Mouse (Mus musculus) inflammation-experienced regulatory T-cells, adult 16 weeks (primary cell): ENCODE results near the gene Dhx15. TPM values are rescaled to one million over a fixed set of nuclear protein-coding genes. Genes with fewer than 3 reads are reported as not detected.

ENCODE experiments used
- polyA plus RNA-seq: library from polyadenylated mRNA; unstranded; fragments of 100-300 nt; shearing (Covaris generic); gene quantifications from one replicate; pipeline ENCODE4 v1.2.1, GENCODE M21; 2017

Gene Dhx15
- 220 TPM for polyA plus RNA-seq

DNA sequence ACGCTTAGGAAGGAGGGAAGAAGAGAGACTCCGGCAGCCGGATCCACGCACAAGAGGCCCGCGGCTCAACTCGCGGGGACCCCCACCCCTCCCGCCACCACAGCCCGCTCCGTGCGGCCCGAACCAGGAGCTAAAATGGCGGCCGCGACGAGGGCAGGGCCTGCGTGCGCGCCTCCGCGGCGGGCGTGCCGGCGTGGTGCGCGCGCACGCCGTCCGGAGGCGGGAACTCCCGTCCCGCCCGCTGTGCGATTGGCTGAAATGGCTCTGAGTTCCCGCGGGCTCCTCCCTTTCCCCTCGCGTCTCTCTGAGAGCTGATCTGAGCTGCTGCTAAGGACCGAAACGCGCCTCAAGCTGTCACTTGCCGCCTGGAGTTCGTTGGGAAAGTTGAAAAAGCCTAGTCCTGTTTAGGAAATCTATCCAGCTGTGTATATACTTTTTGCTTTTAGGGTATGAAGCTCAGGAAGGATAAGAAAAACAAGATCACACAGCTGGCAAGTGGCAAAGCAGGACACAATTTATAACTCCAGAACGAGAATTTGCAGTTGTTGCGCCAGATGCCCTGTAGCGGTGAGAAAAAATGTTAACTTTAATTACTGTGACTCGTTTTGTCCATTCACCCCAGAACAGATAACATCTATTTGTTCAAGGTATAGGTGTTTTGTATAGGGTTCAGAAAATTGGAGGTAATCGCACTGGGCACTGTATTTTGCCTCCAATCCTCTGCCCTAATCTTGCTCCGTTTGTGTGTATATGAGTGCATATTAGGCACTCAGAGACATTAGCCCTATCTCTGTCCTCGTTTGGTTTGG, at the start of gene Dhx15:
Gene Dhx15 (minus strand): TSS at position 144 of the 809 bp plus-strand sequence.

Other genes starting within 250 kb of the Dhx15 start
- gene Sod3, start 173.3 kb upstream of the Dhx15 start, polyA plus RNA-seq, result not detected